Mouse (Mus musculus): ENCODE measurements around the gene Zbtb4.

DNA sequence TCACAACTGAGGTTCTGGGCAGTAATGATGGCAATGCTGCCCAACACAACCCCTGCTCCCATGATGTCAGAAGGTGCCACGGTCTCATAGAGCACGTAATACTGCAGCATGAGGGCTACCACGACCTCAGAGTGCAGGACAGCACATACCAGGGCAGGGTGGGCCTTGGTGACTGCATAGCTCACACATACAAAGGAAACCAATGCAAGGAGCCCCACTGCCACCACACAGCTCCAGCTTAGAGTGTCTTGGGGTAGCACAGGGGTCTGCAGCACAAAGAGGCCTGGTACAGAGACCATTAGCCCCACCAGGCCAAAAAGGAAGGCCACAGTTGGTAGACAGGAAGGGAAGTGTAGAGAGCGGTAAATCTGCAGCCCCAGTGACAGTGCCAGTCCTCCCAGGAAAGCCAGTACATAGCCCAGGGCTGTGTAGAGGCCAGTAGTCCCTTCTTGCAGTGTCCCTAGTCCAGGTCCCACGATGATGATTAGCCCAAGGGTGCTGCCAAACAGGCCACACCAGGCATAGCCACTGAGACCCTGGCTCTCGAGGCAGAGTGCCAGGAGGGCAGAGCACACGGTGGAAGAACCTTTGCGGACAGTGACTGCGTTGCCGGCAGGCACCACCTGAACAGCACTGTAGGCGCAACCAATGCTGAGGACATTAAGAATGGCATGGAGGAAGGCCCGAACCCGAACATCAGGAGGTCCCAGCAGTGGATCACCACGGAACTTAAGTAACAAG lies 5.4 kb upstream of the Zbtb4 start:
- TF ChIP-seq CTCF (IDR thresholded peaks at IDR 0.05; ENCODE audit: extremely low read depth, insufficient read length, insufficient replicate concordance, low read depth, low read length) = no peak
- no peak for TF ChIP-seq POLR2A (IDR thresholded peaks at IDR 0.05; ENCODE audit: low read depth, low read length)
